Mouse (Mus musculus) embryo, embryonic 10.5 days (tissue): ENCODE results near the gene Hist1h4h.
"Not testable (repeated sequence)": the region's sequence is repeated elsewhere in the genome, so short reads cannot be mapped to it uniquely, and the experiment has no call there.

ENCODE experiments used
- DNase-seq: peaks from one replicate; pipeline ENCODE4 v3.0.0-alpha.2; 2015; ENCODE audit warnings: low spot score

Gene Hist1h4h

DNA sequence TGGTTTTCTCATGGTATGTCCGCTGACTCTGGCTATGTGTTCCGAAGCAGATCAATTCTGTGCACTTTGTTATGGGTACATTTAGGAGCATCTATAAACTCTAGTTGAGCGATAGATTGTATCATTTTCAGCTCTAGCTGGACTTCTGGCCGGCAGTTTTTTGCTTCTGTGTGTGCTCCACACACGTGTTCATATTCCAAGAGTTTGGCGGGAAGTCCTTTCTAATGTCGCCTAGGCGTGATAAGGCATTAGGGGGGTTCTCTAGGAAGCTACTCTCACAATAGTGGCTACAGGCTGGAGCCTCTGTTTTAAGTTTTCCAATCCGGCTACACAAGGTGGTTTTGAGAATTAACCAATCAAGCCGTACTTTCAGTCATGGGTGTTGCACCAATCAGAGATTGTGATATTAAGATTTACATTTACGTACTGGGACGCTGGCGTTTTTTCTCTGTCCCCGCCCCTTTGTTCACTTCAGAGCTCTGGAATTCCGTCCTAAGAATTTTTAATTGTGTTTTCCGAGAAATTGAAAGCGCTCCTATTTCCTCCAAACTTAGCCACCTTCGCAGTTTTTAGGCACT is 25.1 kb downstream of the Hist1h4h start:
- peak; percentile 96 for DNase-seq

DNA sequence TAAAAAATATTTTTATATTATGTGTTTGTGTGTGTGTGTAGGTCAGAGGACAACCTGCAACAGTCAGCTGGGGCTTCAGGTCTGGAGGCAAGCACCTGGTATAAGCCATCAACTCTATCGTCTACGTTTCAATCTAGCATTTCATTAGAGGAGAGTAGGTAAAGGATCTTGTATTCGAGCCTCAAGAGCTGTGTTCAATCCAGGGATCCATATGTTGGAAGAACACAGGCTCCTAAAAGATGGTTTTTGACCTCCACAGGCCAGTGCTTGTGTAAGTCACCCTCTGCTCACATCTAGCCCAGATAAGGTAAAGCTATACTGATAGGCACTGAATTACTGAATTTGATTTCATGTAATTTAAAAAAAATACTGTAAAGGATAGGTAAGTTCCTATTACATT is 26.1 kb downstream of the Hist1h4h start:
- no peak for DNase-seq

DNA sequence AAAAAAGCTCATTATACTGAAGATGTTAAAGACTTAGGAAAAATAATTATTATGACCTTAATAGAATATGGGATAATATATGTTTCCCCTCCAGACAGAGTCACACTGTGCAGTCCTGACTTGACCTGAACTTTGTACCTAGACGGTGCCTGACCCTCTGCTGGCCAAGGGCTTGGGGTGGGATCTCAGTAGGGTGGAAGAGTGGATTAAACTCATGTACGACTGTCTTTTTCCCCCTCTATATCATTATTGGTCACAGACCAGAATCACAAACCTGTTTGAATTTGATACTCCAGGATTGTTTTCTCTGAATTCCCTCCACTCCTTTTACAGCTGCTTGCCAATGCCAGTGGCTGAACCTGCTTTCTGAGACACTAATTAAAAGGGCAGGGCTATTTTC is 29.8 kb downstream of the Hist1h4h start:
- peak; percentile 50 for DNase-seq

DNA sequence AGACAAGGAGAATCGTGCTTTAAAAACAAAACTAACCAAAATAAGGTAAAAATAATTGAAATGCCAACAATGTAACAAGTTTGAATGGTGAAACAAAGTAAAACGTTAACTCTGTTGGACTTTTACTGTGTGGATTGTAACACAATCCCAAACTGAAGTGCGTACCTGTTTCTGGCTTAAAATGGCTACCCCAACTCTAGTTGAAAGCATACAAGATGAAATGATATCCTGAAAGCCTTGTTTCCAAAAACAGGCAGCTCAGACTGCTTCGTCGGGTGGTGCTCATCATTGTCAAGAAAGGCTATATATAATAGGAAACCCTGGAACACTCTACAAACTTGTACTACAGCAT is 30.7 kb downstream of the Hist1h4h start:
- not testable (repeated sequence) for DNase-seq

DNA sequence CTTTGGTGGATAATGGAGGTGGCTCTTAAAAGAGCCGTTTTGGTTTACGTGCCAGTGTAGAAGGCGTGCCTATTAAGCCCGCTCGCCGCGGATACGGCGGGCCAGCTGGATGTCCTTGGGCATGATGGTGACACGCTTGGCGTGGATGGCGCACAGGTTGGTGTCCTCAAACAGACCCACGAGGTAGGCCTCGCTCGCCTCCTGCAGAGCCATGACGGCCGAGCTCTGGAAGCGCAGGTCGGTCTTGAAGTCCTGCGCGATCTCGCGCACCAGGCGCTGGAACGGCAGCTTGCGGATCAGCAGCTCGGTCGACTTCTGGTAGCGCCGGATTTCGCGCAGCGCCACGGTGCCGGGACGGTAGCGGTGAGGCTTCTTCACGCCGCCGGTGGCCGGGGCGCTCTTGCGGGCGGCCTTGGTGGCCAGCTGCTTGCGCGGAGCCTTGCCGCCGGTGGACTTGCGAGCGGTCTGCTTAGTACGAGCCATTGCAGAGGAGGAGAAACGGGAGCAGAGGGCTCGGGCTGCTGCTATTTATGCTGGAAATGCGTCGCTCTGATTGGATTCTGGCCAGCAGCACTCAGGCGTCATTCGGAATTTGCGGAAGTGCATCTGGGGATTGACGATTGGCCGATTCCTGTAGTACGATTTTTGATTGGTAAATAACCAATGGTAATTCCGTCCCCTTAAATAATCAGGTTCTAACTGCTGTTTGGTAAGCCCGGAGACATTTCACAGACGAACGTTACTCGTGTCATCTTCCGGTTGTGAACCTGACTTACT is 31.2 kb downstream of the Hist1h4h start, which contains the start of gene Hist1h3e:
Hist1h3e (minus strand) TSS at position 487 of the 777 bp plus-strand sequence.
- peak; percentile 97 for DNase-seq

DNA sequence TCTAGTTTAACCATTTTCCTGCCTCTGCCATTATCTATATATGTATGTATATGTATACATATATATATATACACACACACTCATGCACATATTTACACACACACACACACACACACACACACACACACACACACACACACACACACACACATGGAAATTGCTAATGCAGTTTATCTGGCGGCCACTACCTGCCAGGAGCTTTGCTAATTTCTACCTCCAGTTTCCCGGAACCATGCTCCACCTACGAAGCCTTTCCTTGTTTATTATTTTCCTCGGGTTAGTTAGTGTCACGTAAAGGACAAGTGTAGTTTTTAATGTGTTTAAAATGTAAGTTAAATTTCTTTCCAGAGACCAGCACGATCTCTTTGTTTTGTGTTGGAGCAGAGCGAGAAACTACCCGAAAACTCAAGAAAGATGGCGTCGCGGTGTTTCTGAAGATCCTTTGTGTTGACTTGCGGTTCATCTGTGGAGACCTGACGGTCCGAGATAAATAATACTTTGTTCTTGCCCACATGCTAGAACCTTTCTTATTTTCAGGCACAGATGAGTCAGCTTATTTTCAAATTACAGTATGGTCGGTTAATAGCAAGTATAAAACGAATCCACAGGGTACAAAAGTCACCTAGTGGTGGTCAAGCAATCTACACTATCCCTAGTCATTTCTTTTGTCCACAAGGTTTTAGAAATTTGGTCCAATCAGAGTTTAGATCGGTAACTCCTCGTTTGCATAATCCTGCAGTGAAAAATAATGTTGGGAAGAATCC is 32.0 kb downstream of the Hist1h4h start:
- DNase-seq = peak; percentile 85

DNA sequence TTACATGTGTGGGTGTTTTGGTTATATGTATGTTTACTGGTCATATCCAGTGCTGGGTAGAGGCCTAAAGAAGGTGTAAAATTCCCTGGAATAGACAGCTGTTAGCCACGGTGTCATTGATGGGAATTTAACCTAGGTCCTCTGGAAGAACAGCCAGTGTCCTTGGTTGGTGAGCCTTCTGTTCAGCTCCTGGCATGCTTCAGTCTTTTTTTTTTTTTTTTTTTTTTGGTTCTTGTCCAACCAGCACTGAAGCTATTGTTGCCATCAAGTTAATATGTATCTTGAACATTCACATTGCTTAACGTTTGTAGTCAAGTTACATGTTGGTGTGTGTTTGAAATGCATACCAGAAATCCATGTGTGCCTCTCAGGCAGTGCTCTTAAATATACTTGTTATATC is 33.6 kb downstream of the Hist1h4h start:
- no peak for DNase-seq

DNA sequence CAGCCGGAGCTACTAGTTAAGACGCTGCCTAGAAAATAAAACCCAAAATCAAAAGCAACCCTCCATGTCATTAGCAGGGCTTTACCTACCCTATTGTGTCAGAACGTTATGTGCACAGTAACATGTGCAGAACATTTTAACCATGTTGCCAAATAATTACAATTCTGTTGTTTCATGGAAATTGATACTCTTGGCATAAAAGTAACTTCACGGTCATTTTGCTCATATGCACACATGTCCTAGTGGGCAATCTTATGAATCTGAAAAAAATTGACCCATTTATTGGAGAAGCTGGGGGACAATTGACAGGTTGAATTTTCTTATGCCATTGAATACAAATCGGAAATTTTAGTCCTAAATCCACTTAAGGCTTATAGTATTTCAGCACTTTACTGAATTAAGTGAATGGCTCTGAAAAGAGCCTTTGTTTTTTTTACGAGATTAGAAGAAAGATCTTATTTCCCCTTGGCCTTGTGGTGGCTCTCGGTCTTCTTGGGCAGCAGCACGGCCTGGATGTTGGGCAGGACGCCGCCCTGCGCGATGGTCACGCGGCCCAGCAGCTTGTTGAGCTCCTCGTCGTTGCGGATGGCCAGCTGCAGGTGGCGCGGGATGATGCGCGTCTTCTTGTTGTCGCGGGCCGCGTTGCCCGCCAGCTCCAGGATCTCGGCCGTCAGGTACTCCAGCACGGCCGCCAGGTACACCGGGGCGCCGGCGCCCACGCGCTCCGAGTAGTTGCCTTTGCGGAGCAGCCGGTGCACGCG is 39.6 kb downstream of the Hist1h4h start:
- DNase-seq = peak; percentile 78

DNA sequence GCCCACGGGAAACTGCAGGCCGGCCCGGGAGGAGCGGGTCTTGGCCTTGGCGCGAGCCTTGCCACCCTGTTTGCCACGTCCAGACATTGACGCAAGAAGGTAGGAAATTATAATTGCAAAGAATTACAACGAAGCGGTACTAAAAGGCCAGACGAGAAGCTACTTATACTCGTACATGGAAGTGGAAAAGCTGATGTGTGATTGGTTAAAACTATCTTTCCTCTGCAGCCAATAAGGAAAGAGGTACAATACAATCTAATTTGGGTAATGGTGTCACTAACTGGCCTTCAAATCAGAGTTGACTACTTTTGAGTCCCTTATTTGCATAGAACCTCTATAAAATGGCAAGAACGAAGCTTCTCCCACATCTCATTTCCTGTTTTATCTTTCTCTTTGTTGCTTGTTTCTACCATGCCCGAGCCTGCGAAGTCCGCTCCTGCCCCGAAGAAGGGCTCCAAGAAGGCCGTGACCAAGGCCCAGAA is 40.2 kb downstream of the Hist1h4h start, which contains the start of the genes Hist1h2ae and Hist1h2bg:
Hist1h2ae (minus strand) TSS at position 199 of the 482 bp plus-strand sequence.
Hist1h2bg (plus strand) TSS at position 375 of the 482 bp plus-strand sequence.
- DNase-seq = peak; percentile 96

DNA sequence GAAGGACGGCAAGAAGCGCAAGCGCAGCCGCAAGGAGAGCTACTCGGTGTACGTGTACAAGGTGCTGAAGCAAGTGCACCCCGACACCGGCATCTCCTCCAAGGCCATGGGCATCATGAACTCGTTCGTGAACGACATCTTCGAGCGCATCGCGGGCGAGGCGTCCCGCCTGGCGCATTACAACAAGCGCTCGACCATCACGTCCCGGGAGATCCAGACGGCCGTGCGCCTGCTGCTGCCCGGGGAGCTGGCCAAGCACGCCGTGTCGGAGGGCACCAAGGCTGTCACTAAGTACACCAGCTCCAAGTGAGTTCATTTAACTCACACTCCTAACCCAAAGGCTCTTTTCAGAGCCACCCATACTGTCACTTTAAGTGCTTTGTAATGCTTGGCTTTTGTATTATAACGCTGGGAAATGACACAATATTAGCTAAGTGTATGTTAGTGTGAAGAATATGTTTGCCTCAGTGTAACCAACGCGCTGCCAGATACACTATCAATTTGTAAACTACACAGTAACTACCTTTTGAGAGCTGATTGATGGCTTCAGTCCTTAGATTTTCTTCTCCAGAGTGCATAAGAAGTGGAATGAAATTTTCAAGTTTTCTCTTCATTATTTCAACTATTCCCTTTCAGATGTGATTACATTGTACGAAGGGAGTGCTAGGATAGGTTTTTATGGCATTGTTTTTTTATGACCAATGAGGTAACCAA is 40.8 kb downstream of the Hist1h4h start:
- peak; percentile 82 for DNase-seq

DNA sequence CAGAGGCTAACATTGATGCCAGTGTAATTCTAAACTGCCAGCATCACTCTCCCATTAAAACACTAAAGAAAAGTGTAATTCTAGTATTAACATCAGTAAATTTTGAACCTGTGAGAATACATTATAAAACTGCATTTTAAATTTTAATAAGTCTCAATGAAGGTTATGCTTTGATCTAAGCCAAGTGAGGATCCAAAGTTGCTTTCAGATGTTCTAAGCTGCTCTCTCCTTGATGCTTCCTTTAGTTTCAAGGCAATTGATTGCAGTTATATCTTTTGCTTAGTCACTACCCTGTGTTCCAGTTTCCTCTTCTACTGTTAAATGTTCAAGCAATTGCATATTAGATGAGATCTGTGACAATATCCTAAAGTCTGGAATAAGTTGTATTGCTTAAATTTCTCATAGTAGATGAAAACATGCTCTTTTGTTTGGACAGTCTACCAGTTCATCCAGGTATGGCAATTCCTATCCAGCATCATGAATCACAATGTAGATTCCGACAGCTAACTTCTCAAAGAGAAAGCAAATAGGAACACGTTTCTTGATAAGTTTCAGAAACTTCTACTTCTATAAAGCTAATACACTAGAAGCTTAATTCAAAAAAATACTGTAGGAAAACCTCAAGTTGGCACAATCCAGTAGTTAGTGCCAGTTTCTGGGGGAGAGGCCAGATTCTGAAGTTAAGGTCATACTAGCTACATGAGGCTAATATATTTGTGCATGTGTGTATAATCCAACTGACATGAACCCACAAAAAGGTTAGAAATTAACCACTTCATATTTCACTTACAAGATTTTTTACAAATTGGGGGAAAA is 41.6 kb downstream of the Hist1h4h start:
- peak; percentile 72 for DNase-seq

DNA sequence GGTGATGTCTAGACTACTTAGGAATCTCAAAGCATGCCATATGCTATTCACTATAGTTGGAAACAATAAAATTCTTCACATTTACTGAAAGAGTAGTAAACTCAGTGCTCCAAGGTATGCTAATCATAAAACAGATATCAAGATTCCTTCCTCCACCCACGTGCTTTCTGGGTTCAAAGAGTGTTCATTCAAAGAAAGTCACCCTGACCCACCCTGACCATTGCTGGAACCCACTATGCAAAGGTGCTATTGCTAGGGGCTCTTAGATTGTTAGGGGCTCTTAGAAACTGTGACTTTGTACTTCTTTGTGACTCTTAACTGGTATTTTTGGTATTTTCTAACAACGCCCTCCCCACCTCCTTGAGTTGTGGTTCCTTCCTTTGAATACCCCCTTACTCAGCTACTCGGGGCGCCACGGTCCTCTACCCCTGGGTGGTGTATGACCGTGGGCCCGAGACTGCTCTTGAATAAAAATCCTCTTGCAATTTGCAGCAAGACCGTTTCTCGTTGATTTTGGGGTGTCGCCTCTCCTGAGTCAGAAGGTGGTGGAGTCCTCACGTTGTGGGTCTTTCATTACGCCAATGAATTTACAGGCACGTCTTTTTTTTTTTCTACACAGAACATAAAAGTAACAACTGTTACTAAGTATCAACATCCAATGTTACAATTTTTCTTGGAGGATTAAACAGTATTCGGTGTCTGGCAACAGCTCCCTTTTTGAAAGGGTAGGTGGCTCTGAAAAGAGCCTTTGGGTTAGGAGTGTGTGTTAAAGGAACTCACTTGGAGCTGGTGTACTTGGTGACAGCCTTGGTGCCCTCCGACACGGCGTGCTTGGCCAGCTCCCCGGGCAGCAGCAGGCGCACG is 42.4 kb downstream of the Hist1h4h start:
- DNase-seq = peak; percentile 50

DNA sequence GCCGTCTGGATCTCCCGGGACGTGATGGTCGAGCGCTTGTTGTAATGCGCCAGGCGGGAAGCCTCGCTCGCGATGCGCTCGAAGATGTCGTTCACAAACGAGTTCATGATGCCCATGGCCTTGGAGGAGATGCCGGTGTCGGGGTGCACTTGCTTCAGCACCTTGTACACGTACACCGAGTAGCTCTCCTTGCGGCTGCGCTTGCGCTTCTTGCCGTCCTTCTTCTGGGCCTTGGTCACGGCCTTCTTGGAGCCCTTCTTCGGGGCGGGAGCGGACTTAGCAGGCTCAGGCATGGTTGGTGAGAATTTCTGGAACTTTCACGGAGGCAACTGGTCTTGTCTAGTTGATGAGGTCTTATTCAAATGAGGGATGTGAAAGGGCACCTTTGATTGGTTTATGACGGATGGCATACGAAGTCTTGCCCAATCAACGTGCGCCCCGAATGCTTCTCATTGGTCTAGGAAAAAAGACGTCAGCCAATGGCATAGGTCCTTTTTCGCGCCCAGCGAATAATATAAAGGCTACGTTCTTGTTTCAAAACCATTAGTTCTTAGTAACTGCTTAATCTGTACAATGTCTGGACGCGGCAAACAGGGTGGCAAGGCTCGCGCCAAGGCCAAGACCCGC is 43.2 kb downstream of the Hist1h4h start, which contains the start of the genes Hist1h2bf and Hist1h2ad:
Hist1h2bf (minus strand) TSS at position 299 of the 627 bp plus-strand sequence.
Hist1h2ad (plus strand) TSS at position 484 of the 627 bp plus-strand sequence.
- peak; percentile 99 for DNase-seq

DNA sequence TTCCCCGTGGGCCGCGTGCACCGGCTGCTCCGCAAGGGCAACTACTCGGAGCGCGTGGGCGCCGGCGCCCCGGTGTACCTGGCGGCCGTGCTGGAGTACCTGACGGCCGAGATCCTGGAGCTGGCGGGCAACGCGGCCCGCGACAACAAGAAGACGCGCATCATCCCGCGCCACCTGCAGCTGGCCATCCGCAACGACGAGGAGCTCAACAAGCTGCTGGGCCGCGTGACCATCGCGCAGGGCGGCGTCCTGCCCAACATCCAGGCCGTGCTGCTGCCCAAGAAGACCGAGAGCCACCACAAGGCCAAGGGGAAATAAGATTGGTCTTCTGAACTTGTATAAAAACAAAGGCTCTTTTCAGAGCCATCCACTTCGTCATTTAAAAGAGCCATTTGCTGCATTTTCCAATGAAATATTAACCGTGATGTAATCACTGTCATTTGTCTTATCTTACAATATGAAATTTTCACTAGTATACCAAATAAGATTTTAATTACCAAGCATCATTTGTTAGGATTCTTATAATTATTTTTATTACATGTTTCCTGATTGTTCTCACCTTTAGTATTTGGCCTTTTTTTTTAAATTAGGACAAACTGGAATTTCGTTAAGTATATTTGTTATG is 43.8 kb downstream of the Hist1h4h start:
- peak; percentile 67 for DNase-seq

DNA sequence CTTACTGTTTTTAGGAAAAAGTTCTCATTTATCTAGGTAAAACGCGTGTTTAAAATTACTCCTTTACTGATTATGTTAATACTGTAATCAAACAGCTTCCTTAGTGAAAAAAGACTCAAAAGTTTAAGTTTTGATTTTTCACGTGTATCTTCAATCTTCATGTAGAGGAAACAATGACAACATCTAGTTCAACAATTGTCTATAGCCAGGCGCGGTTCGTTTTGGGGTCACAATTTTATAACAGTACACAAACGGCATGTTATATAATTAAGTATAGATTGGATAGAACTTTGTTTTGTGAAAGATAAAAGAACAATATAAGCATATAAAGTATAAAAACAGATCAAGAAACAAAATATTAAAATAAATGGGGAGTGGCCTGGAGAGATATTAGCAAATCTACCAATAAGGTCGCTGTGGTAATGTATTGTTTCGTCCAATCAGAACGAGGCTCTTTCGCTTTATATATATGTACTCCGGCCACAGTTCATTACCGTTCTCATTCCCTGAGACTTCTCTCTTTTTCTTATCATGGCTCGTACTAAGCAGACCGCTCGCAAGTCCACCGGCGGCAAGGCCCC is 44.5 kb downstream of the Hist1h4h start, which contains the start of gene Hist1h3d:
Hist1h3d (plus strand) TSS at position 493 of the 581 bp plus-strand sequence.
- DNase-seq = peak; percentile 94

DNA sequence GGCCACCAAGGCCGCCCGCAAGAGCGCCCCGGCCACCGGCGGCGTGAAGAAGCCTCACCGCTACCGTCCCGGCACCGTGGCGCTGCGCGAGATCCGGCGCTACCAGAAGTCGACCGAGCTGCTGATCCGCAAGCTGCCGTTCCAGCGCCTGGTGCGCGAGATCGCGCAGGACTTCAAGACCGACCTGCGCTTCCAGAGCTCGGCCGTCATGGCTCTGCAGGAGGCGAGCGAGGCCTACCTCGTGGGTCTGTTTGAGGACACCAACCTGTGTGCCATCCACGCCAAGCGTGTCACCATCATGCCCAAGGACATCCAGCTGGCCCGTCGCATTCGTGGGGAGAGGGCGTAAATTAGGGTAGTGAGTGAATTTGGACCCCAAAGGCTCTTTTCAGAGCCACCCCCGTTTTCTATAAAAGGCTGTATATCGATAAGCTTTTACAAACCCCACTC is 45.0 kb downstream of the Hist1h4h start:
- not testable (repeated sequence) for DNase-seq

DNA sequence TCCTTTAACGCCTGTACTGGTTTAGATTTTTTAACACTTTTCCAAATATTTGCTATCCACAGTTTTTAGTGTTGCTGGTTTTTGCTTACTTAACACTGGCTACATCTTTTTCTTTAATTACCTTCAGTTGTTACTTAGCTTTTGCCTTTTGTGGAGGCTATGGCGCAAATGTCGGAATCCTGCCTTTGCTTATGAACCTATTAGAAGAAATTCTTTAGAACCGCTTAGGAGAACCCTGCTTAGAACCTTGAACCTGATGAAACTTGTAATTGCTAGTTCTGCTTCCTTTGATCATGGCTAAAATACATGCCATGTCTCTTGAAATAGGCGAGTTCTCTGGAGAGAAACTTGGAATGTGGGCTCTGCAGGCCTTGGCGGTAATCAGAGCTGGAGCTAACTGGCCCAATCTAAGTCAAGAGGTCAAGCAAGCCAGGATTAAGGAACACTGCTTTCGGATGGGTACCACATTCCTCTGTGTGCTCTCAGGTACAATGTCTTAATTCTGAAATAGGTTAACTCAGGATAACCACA is 45.6 kb downstream of the Hist1h4h start:
- peak; percentile 79 for DNase-seq
